Comparison of ENCODE assay signal across 20 mouse cellular contexts in the genomic region with DNA sequence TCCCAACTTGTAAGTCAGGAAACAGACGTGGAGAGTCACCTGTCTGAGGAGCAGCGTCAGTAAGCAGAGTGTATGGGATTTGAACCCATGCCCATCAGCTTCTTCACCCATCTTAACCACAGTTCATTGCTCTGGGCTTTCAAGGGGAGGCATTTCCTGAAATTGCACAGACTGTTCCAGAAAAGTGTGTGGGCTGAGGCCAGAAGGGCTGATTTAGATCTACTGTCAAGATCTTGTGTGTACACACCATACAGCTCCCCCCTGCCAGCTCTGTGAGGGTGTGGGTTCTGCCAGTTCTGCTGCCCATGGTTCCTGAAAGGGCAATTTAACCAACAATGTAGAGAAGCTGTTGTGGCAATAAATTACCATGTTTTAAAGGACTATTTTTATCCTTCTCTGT. TPM values are rescaled to one million over a fixed set of nuclear protein-coding genes. Genes with fewer than 3 reads are reported as not detected.
DNase-seq lines count a peak whose midpoint lies in the region; ATAC-seq lines count a peak whose summit lies in the region.
"Had no signal": no experiment of that assay in that cellular context is flagged by ENCODE, and none has a peak within 500 bp of the region (broad histone marks: within the 10 kb centered on the region; RNA-seq: fewer than 3 reads in every experiment).

No protein-coding gene starts in this region.

- ATAC-seq in CD4-positive, CD25-positive, alpha-beta regulatory T cell, adult 4 months: no peak
- peak; percentile 57 to 87 for ATAC-seq in hematopoietic stem cell, adult 5-6 weeks (replicated peaks in 1 of 2; ENCODE audit: insufficient read depth in 1 of 2, low FRiP score in 2 of 2, low TSS enrichment in 1 of 2, low read depth in 1 of 2, poor library complexity in 2 of 2, severe bottlenecking in 2 of 2)
- ATAC-seq: forebrain, embryonic 15.5 days; hindbrain, embryonic 16.5 days; liver, postnatal 0 days had no signal

- DNase-seq in CD4-positive, CD25-positive, alpha-beta regulatory T cell, adult 2 months (ENCODE audit: low read depth, low spot score): peak; percentile 22
- peak; percentile 9 to 17 for DNase-seq in urinary bladder, postnatal 36 days (ENCODE audit: low spot score in 2 of 2)
- DNase-seq in urinary bladder, postnatal 25 days (ENCODE audit: low spot score): no peak
- DNase-seq in thymus, postnatal 0 days (ENCODE audit: low spot score): no peak
- no peak for DNase-seq in layer of hippocampus, postnatal 25 days (ENCODE audit: extremely low spot score in 1 of 2, low spot score in 1 of 2)
- DNase-seq: adrenal gland, adult 8-10 months; cerebellum, adult 8-10 months; cerebellum, postnatal 25 days; gastrocnemius, postnatal 25 days; heart, postnatal 14 days; kidney, adult 9 months; kidney, postnatal 10 days; liver, postnatal 0 days; lung, postnatal 36 days; right cerebral cortex, postnatal 14 days; thymus, postnatal 14 days had no signal

RNA-seq across cellular contexts. Expression of a gene that starts 17.4 kb away (rescaled TPM):
- 1 to 10 TPM in 1 of 2 experiments, not detected in 1; 1.0 TPM for polyA plus RNA-seq in CD4-positive, CD25-positive, alpha-beta regulatory T cell, adult 4 months (2017; shearing (Covaris generic))
- total RNA-seq in hematopoietic stem cell, adult 5-6 weeks (2017): 2.7 and 3.3 TPM in 2 replicates
- 7.8 and 8.7 TPM in 2 replicates for polyA plus RNA-seq in thymus, postnatal 0 days (2015; fragmentation: Nextera tagmentation; extraction: Ambion mirVana)
- 10 to 100 TPM; 42.0 to 45.1 TPM for total RNA-seq in layer of hippocampus, postnatal 25 days (2021)

Comparison
In these comparisons a context has a peak if more than half of its experiments do, and no peak if none do; other contexts are left out.
1. DNase-seq: peak in CD4-positive, CD25-positive, alpha-beta regulatory T cell, adult 2 months (single experiment) and urinary bladder, postnatal 36 days (2 of 2); none in urinary bladder, postnatal 25 days (single experiment), thymus, postnatal 0 days (single experiment) and layer of hippocampus, postnatal 25 days (0 of 2).